Mouse (Mus musculus) liver, adult 2 months (tissue): Measurements from ENCODE around the gene Tshz3.

ENCODE experiments used
- CTCF ChIP-seq: fragments of 200-500 bp; IDR thresholded peaks from 2 replicates; pipeline ENCODE4 v1.5.1; 2011; ENCODE audit warnings: low read depth, low read length, control low read depth
- POLR2A ChIP-seq: fragments of 200-500 bp; IDR thresholded peaks from 2 replicates; pipeline ENCODE4 v1.6.1; 2011; ENCODE audit warnings: low read length, control low read depth; ENCODE audit not compliant: insufficient read depth; ENCODE audit errors: extremely low read depth

DNA sequence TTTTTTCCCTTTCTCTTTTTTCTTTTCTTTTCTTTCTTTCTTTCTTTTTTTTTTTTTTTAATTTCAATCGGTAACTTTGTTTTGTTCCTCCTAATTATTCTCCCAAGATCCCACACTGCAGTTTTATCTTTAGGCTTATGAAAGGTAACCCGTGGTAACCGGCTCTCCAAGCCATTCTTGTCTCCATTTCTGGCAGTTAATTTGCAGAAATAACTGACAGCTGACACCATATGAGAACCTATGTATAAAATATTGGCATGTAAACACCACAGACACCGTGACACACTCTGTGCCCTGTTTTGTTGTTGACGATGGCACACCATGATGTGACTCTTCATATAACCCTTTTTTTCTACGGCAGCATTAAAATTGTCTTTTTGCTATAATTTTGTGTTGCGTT is 75.2 kb downstream of the Tshz3 start:
- no peak for TF ChIP-seq POLR2A
- TF ChIP-seq CTCF: no peak
